Mouse (Mus musculus) CD4-positive, CD25-positive, alpha-beta regulatory T cell, adult 2 months (primary cell): ENCODE data around the gene Tnni2.

Source experiments
- DNase-seq: peaks from one replicate; pipeline ENCODE4 v3.0.0-alpha.2; 2012; ENCODE audit warnings: low read depth, low spot score

Gene Tnni2

DNA sequence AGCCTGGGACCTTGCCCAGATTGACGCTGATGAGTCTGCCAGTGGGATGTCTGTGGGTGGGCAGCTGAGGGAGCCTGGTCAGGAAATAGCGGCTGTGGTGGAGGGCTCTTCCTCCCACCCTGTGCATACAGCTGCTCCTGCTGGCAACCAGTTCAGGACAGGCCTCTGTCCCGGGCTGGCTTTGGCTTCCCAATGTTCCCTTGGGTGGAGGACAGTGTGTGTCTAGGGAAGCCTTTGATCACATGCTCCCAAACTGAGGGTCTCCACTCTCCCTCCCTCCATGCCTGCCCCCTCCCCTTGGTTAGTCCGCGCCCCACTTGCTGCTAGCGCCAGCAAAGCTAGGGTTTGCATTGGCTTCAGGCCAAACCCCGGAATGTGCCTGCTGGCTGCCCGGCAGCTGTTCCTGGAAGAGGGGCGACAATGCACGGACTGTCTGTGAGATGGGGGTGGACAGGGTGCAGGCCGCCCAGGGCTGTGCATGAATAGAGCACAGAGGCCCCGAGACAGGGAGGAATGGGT, 11.4 kb upstream of the Tnni2 start:
- DNase-seq: no peak

DNA sequence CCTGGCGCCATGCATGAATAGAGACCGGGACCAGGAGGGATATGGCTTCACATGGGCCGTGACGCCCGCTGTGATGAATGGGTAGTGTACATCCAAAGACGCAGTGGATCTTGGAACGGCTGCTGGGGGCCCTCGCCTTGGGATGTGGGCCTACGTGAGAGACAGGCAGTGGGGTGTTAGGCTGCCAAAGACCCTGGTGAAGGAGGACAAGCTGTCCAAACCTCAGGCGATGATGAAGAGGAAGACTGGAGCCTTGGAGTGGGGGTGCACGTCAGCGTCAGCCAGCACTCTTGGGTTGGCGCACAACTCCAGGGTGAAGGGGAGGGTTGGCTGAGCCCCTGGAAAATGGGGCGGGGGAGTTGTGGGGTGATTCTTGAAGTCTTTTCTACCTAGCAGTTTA, 10.5 kb upstream of the Tnni2 start:
- DNase-seq: no peak

DNA sequence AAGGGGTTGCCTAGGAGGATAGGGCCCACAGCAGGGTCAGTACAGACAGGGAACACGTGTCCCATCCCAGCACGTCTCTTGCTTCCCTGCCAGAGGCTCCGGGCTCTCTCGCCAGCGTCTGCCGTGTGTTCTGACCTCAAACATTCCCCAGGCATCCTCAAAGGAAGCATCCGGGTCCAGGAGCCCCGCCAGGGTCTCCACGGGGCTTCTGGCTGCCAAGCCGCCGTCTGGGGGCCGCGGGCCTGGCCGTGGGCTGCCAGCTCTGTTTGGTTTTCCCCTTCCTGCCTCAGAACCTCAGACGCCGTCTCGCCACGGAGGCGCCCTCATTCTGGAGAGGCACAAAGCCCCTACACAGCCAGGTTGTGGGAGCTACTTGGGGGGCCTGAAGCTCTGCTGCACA, 8.0 kb upstream of the Tnni2 start:
- no peak for DNase-seq

DNA sequence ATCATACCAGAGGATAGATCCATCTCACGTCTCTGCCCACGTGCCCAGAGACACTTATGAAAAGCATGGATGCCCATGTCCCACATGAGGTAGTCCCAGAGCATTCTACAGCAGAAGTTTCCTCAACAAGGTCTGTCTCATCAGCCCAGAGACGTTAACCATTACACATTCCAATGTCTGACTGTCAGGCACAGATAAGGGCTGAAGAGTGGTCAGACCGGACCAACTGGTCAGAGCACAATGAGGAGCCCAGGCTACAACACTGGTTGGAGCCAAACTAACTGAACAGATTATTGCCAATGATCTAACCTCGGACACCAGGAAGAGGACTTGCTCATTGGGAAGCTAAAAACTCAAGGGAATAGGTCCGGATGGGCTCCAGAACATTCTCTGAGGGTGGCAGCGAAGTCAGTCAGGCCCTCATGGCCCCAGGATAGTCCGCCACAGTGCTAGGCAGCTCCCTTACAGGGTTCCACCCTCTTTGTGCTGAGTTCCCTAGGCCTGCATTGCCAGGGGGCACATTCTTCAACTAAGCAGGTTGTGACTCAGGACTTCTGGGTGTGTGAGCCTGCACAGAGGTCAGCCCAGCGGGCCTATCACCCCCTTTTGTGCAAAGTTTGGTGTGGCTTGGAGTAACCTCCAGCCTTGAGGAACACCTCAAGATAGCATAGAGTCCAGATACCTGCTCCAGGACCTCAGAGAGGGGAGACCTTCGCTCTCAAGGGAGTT, 7.3 kb upstream of the Tnni2 start, which contains the start of gene Syt8:
Syt8 (plus strand) TSS at position 714 of the 729 bp plus-strand sequence.
- DNase-seq: no peak

DNA sequence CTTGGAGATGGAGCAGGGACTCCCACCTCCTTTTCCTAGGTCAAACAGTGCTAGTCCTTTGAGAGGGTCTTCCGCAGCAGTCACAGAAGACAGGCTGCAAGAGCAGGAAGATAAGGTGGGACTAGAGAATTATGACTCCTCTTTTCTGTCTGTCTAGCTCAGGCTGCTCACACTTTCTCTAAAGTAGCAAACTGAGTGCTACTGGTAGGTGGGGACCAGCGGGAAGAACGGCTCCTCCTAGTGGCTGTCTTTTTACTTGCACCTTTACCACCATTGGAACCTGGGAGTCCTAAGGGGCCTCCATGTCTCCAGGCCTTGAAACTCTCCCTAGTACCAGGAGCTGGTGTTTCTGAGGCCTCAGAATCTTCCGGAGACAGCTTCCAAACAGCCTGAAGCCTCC, 6.1 kb upstream of the Tnni2 start:
- peak; percentile 86 for DNase-seq

DNA sequence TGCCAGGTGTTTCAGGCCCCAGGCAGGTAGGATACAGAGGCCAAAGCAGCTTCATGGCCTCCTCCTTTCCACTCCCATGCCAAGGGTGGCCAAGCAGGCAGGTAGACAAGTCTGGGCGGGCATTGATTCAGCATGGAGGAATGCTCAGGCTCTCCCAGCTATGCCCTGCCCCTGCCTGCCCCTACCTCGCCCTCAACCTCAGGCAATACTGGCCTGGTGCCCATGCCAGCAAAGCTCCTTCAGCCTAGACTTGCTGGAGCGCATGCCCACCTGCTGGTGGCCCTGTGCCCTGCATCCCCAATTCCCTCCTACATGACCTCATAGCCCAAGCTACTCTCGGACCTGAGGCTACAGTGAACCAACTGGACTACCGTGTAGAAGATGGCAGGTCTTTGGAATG, 4.3 kb upstream of the Tnni2 start:
- DNase-seq: peak; percentile 32

DNA sequence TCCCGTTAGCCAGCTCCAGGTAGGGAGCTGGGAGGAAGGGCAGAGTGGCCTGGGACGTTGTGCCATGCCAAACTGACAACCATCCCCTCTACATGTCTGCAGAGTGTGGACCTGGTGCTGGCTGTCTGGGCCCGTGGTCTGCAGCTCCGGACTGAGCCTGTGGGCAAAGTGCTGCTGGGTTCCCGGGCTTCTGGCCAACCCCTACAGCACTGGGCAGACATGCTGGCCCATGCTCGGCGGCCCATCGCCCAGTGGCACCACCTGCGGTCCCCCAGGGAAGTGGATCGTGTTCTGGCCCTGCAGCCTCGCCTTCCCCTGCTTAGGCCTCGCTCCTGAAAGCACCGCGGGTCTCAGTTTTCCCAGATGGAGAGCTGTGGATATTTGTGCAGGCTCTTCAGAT, 1.6 kb upstream of the Tnni2 start:
- no peak for DNase-seq

DNA sequence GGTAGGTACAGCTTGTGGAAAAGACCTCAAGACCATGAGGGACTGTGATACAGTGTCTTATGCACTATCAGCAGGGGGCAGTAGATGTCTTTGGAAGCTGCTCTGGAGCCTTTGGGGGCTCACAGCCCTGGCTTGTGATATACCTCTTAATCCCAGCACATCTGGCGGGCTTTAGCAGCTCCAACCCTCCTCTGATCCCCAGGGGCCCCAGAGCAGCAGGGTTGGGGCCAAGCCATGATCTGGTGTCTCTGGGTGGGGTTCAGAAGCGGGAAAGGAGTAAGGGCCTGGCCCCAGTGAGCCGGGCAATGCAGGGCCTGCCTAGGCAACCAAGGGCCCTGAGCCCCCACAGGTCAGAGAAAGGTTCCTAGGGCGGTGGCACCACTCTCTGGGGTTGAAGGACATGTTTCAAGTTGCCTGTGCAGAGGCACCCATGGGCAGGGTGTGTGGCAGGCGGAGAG, 922 bp upstream of the Tnni2 start:
- DNase-seq: peak; percentile 56

DNA sequence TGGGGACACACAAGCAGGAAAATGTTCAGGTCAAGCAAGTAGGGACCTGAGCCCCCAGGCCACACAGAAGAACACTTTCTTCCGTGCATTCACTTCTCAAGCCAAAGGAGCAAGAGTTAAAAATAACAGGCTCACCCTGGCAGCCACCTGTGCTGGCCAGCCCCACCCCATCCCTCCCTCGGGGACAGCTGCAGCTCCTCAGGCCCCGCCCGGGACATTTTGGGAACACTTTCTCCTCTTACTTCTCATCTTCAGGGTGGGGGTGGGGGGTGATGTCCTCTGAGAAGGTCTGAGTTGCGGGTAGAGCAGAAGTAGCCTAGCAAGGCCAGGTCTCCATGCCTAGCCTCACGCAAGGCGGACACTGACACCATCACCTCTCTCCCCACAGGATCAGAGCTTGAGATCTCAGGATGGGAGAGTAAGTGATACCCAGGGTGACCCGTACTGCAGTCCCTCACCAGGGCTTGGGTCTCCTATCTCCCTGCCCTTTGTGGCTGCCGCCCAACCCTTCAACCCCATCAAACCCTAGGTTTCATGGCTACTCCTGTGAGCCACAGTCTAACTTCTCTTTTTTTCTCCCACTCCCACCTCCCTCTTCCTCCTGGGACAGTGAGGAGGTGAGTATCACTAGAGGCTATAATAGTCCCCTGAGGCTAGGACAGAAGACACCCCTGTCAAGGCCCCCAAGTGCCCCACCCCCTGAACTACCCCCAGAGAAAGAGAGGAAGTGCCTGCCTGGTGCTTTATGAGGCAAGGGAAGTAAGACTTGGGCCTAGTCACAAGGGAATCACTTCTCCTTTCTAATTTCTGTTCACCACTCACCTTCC, 686 bp downstream of the Tnni2 start:
- no peak for DNase-seq

DNA sequence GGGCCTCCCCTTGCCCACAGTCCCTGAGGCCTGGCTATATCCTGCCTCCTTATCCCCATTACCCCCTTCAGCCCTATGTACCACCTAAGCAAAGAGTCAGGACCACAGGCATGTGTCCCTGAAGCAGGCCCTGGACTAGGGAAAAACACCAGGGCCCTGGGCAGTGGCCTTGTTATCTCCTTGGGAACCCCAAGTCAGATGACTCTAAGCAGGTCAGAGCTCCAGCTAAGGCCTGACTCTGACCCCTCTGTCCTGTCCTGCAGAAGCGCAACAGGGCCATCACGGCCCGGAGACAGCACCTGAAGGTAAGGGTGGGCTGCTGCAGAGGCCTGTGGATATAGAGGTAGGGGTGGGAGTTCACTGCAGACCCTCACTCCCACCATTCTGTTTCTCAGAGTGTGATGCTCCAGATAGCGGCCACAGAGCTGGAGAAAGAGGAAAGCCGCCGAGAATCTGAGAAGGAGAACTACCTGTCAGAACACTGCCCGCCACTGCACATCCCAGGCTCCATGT, 1.4 kb downstream of the Tnni2 start:
- DNase-seq: no peak

DNA sequence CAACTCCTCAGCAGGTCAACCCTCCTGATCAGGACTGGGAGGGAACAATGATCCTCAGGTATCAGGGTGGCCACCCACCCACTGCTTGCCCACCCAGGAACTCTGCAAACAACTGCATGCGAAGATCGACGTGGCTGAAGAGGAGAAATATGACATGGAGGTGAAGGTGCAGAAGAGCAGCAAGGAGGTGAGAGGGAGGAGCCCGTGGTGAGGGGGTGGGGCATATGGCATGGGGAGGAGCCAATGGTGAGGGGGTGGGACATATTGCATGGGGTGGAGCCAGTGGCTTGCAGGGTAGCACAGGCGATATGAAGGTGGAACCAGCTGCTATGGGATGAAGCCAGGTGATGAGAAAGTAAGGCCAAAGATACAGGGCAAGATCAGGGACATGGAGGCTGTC, 1.9 kb downstream of the Tnni2 start:
- no peak for DNase-seq

DNA sequence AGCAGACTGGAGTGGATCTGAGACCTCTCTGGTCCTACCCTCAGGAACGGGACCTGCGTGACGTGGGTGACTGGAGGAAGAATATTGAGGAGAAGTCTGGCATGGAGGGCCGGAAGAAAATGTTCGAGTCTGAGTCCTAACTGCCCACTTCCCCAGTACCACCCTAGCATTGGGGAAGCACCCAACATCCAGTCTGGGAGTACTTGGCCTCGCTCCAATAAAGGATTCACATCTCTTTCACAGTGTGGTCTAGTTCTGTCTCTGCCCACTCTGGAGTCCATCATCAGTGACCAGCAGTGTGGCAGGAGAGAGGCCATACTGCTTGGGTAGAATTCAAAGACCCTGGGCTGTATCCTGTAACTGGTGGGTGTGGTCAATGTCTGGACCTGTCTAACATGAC, 2.6 kb downstream of the Tnni2 start:
- no peak for DNase-seq

DNA sequence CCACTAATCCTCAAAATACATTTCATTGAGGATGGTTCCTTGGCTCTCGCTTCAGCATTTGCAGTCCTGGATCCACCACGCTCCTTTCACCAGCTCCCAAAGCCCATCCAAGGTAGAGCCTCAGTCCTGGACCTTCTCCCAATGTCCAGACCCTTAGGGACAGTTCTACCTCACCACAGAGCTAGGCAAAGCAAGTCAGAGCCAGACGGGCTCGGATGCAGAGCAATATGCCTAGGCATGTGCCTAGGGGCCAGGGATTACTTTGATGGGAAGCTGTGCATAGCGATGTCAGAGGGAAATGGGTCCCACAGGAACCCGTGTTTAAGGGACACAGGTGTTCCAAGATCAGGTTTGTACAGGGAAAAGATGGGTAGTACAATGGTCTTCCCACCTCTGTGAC, 3.7 kb downstream of the Tnni2 start:
- no peak for DNase-seq

DNA sequence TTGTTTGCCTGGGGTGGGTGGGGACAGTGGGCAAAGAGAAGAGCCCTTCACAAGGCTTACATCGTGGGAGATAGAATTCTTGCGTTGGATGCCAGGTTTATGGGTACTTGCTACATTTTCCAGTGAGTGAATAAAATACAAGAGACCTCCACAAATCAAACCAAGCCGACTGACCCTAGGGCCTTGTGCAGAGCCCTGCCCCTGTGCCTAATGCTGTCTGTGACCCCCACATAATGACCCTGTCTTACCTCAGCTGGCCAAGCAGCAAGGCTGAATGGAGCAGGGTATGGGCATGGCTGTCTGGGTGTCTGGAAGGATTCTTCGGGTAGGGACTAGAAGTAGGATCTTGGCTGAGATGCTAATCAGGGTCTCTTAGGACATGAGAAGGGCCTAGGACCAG, 4.7 kb downstream of the Tnni2 start:
- DNase-seq: no peak

DNA sequence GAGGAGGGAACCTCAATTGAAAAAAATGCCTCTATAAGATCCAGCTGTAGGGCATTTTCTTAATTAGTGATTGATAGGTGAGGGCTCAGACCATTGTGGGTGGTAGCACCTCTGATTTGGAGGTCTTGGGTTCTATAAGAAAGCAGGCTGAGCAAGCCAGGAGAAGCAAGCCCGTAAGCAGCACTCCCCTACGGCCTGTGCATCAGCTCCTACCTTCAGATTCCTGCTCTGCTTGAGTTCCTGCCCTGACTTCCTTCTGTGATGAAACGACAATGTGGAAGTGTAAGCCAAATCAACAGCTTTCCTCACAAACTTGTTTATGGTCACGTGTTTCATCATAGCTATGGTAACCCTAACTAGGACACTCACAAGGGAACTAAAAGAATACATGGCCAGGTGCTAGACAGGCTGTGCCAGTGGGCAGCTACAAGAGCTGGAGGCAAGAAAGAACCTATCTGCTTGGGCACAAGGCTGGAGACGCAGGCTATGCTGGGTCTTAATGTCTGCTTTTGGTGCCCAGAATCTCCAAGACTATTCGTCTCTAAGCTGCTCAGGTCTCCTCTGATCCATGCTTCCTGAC, 7.5 kb downstream of the Tnni2 start:
- DNase-seq: no peak

DNA sequence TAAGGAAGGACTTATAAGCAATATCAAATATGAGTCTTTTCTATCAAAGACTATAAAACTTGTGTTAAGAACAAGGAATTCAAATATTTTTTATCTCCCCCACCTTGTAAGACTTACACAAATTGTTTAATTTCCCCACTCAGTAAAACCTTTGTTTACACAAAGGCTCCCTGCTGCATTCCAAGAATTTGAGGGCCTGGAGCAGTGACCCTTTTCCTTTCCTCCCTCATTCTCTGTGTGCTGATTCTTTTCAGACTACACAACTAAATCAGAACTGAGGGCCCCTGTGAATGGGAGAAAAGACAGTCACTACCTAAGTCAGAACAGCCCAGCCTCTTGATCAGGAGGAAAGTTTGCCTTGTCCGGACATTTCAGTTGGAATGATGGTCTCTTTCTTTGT, 13.1 kb downstream of the Tnni2 start:
- no peak for DNase-seq

DNA sequence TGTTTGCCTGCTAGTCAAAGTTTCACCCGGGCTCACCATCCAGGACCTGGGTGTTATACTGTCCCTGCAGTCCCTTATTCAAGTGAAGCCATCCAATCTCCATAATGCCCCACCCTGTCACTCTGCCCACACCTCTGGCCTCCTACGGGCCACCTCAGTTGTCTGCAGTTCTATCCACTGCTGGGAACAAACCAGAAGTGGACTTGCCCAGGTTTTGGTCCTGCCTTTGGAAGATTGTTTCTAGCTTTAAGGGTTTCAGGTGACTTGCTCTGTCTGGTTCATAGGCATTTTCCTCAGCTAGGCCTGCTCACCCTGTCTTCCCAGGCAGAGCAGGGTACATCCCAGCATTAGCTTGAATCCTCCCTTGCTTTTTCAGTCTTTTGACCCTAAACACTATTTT, 13.6 kb downstream of the Tnni2 start:
- DNase-seq: no peak

DNA sequence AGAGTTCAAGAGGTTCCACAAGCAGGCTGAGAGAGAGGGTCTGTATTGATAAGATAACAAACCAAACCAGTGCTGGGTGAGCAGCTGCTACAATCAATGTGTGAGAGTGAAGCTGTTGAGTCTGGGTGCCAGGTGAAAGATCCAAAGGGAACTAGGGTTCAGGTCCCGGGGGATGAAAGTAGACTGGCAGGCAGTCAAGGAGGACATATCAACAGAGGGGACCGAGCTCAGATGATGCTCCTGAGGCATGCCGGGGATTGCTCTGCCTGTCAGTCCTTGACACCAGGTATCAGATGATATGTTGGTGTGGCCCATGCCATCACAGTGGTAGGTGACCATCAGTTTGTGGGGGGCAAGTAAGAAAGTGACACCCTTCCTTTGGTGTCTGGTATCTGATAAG, 15.2 kb downstream of the Tnni2 start:
- no peak for DNase-seq

DNA sequence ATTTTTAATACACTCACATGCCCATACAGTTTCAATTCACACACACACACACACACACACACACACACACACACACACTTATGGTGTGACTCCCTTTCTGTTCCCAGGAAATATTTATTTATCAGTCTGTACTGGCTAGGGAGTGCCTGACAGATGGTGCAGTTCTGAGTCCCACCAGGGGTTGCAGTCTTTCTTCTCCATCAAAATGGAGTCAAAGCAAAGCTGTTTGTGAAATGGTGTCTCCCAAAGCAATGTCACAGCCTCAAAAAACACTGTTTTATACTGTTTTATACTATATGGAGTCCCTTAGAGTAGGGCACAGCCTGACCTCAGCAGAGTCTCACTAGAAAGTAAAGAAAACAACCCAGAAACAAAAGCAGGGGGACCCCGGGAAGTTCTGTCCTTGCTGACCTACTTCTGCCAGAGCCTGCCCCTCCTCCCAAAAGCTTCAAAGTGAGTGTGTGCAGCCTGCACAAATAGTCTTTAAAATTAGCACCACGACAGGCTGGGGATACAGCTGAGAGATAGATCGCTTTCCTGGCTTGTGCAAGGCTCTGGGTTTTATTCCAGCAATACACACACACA, 15.7 kb downstream of the Tnni2 start:
- DNase-seq: peak; percentile 42

DNA sequence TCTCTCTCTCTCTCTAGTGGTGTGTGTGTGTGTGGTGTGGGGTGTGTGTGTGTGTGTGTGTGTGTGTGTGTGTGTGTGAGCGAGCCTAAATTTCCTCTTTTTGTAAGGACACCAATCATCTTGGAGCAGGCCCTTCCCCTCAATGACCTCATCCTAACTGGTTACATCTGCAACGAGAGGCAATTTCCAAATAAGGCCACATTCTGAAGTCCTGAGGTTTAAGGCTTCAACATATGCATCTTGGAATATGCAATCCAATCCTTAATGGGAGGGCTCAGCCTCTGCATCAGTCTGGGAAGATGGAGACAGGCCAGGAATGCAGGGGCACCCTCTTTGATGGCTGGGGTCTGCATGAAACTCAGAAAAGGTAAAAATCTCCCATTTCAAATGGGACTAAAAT, 16.4 kb downstream of the Tnni2 start:
- DNase-seq: no peak

DNA sequence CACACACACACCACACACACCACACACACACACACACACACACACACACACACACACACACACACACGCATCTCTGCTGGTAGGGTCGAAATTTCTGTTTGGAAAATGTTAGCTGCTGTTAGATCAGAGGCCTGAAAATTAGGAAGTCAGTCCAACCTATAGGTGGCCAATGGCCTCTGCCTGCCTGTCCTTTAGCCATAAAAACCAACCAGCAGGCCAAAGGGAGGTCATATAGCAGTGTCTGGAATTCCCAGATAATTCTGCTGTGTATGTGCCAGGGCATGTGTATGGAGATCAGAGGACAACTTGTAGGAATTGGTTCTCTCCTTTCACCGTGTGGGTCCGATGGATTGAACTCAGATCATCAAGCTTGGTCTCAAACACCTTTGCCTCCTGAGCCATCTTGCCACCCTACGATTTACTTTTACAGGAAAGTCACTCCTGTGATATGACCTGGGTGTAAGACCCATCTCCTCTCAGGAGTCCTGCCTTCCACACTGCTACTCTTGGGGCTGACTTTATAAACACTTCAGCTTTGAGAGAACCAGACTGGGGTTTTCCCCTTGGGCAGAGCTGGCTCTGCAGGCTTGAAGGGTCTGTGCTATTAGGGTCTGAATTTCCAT, 17.2 kb downstream of the Tnni2 start:
- DNase-seq: no peak
